Mouse (Mus musculus): ENCODE measurements at regions not wholly inside any gene's neighbourhood (a gene's known extent, or its start where the extent isn't known, plus 50 kb on each side); places are given as distances from the start of the nearest gene placed in this dataset.

GRCm38 (mm10) chr13:82360711-82361110 is 577.8 kb downstream of the Cetn3 start:
- H3K9me3 ChIP-seq (ENCODE audit: low read length), result no peaks in the 10 kb centered on the region
- no peak overlapping the region for H3K4me3 ChIP-seq (ENCODE audit: low read depth, low read length)
- no peak overlapping the region for H3K4me2 ChIP-seq (ENCODE audit: low read depth)
- H3K9ac ChIP-seq, result no peak overlapping the region
- TF ChIP-seq CTCF (IDR thresholded peaks at IDR 0.05; ENCODE audit: low read depth), result no peak
- DNase-seq, result no peak
- H3K27ac ChIP-seq (ENCODE audit: low read depth, low read length), result no peak overlapping the region
- 14% methylated on average over 1 of the region's 1 CpGs for WGBS
- no peaks in the 10 kb centered on the region for H3K36me3 ChIP-seq (ENCODE audit: insufficient read depth)
- H3K4me1 ChIP-seq (ENCODE audit: insufficient read depth), result no peaks in the 10 kb centered on the region
- no peaks in the 10 kb centered on the region for H3K27me3 ChIP-seq (ENCODE audit: insufficient read depth, low read length)
- no peak for ATAC-seq

DNA sequence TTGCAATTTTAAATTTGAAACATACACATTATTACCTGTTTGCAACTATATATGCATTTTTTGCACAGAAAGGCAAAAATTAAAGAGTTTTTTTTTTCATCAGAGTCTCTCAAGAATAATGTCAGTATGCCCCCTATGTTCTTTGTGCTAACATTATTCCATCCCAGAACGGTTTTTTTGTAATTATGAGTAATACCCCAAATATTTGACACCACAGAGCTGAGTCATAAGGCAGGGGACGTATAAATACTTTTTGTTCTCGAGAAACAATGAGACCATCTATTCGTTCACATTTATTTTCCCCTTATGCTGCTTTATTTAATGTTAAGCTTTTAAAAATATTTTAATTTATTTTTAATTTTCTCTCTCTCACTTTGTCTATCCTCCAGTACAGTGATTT is 578.5 kb downstream of the Cetn3 start:
- no peak for TF ChIP-seq CTCF (IDR thresholded peaks at IDR 0.05; ENCODE audit: low read depth)
- H3K4me3 ChIP-seq (ENCODE audit: low read depth, low read length), result no peak overlapping the region
- H3K4me1 ChIP-seq (ENCODE audit: insufficient read depth), result no peaks in the 10 kb centered on the region
- DNase-seq, result no peak
- WGBS, result 64% methylated on average over 4 of the region's 4 CpGs
- ATAC-seq, result no peak
- no peaks in the 10 kb centered on the region for H3K27me3 ChIP-seq (ENCODE audit: insufficient read depth, low read length)
- no peaks in the 10 kb centered on the region for H3K36me3 ChIP-seq (ENCODE audit: insufficient read depth)
- H3K27ac ChIP-seq (ENCODE audit: low read depth, low read length), result no peak overlapping the region
- no peak overlapping the region for H3K9ac ChIP-seq
- no peak overlapping the region for H3K4me2 ChIP-seq (ENCODE audit: low read depth)
- no peaks in the 10 kb centered on the region for H3K9me3 ChIP-seq (ENCODE audit: low read length)

DNA sequence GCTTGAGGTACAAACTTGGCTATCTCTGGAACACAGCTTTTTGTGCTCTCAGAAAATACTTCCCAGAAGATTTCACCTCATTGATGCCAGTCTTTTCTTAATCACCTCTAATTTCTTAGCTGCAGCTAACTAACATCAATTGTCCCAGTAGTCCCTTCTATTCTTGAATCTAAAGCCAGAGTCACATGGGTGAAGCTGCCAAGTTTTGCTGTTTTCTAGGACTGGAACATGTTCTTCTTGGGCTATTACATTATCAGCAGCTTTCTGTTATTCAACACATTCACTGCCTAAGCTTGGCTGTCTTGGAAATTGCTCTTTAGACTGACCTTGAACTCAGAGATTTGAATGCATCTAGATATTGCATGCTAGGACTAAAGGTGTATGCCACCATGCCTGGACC is 583.9 kb downstream of the Cetn3 start:
- H3K9ac ChIP-seq, result no peak overlapping the region
- no peak for ATAC-seq
- no peaks in the 10 kb centered on the region for H3K4me1 ChIP-seq (ENCODE audit: insufficient read depth)
- H3K27ac ChIP-seq (ENCODE audit: low read depth, low read length), result no peak overlapping the region
- no peak overlapping the region for H3K4me2 ChIP-seq (ENCODE audit: low read depth)
- TF ChIP-seq CTCF (IDR thresholded peaks at IDR 0.05; ENCODE audit: low read depth), result no peak
- DNase-seq, result no peak
- no peaks in the 10 kb centered on the region for H3K27me3 ChIP-seq (ENCODE audit: insufficient read depth, low read length)
- H3K36me3 ChIP-seq (ENCODE audit: insufficient read depth), result no peaks in the 10 kb centered on the region
- H3K4me3 ChIP-seq (ENCODE audit: low read depth, low read length), result no peak overlapping the region
- H3K9me3 ChIP-seq (ENCODE audit: low read length), result no peaks in the 10 kb centered on the region

DNA sequence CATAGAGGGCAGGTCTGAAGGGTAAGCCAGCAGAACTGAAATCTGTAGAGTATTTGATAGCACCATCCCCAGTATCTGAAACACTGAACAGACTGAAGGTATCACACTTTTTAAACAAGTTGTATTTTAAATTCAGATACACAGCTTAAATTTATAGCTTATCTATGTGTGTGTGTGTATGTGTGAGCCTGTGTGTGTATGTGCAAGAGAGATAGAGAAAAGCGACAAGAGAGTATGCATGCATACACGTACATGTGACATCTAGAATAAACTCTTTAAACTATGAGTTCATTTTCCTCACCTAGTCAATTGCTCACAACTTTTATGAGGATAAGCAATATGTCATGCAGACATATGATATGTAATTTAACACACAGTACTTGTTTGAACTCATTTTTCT is 588.7 kb downstream of the Cetn3 start:
- DNase-seq (no peak), ATAC-seq (peak; percentile 70)
- H3K4me2 ChIP-seq (ENCODE audit: low read depth), result no peak overlapping the region
- no peaks in the 10 kb centered on the region for H3K9me3 ChIP-seq (ENCODE audit: low read length)
- no peaks in the 10 kb centered on the region for H3K27me3 ChIP-seq (ENCODE audit: insufficient read depth, low read length)
- no peaks in the 10 kb centered on the region for H3K4me1 ChIP-seq (ENCODE audit: insufficient read depth)
- no peak overlapping the region for H3K4me3 ChIP-seq (ENCODE audit: low read depth, low read length)
- no peak for TF ChIP-seq CTCF (IDR thresholded peaks at IDR 0.05; ENCODE audit: low read depth)
- peak overlapping the region; percentile 62; the same call in 1 of the 2 replicates for H3K27ac ChIP-seq (ENCODE audit: low read depth, low read length)
- 71% methylated on average over 2 of the region's 2 CpGs for WGBS
- no peaks in the 10 kb centered on the region for H3K36me3 ChIP-seq (ENCODE audit: insufficient read depth)
- no peak overlapping the region for H3K9ac ChIP-seq

DNA sequence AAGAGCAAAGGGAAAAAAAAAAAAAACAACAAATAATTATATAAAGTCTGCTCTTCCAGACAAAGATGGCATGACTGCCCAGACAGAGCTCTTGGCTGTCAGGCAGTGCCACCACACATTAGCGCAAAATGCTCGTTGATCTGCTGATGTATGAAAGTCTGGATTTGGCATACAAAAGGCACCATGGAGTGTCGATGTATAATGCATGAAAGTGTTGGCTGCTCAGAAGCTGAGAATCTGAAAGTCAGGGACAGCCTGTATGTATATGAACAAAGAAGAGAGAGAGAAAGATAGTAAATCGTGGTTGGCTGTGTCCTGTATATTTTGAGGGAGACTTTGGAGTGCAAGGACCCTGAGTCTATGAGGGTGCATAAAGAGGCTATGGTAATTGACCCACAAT is 589.7 kb downstream of the Cetn3 start:
- TF ChIP-seq CTCF (IDR thresholded peaks at IDR 0.05; ENCODE audit: low read depth), result no peak
- Histone ChIP-seq H3K9me3 (ENCODE audit: low read length) (no peaks in the 10 kb centered on the region), H3K4me3 (ENCODE audit: low read depth, low read length) (no peak overlapping the region), H3K9ac (no peak overlapping the region), H3K4me1 (ENCODE audit: insufficient read depth) (no peaks in the 10 kb centered on the region), H3K4me2 (ENCODE audit: low read depth) (no peak overlapping the region), H3K27me3 (ENCODE audit: insufficient read depth, low read length) (no peaks in the 10 kb centered on the region), H3K27ac (ENCODE audit: low read depth, low read length) (peak overlapping the region; percentile 67), H3K36me3 (ENCODE audit: insufficient read depth) (no peaks in the 10 kb centered on the region)
- peak; percentile 88 for ATAC-seq
- peak; percentile 69 for DNase-seq
- WGBS, result 44% methylated on average over 4 of the region's 4 CpGs

DNA sequence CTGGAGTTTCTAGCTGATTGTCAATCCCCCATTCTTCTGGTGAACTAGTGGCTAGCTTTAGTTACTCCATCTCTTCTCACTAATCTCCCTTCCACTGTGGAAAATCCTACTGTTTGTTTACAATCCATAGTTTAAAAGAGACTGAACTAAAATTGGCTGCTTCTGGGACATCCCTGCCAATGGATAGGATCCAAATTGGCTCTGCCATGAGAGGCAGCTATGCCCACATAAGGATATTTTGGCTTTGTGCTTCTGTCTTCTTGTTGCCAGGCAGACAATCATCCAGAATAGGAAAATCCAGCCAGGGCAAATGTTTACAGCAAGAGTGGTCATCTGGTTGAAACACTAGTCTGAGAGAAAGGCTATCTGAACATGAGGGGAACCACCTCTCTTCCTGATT is 610.0 kb downstream of the Cetn3 start:
- Histone ChIP-seq H3K4me2 (ENCODE audit: low read depth) (no peak overlapping the region), H3K9ac (no peak overlapping the region), H3K36me3 (ENCODE audit: insufficient read depth) (no peaks in the 10 kb centered on the region), H3K9me3 (ENCODE audit: low read length) (no peaks in the 10 kb centered on the region), H3K27me3 (ENCODE audit: insufficient read depth, low read length) (no peaks in the 10 kb centered on the region), H3K4me1 (ENCODE audit: insufficient read depth) (no peaks in the 10 kb centered on the region), H3K27ac (ENCODE audit: low read depth, low read length) (no peak overlapping the region), H3K4me3 (ENCODE audit: low read depth, low read length) (no peak overlapping the region)
- ATAC-seq (peak; percentile 69), DNase-seq (peak; percentile 73)
- TF ChIP-seq CTCF (IDR thresholded peaks at IDR 0.05; ENCODE audit: low read depth), result no peak

GRCm38 (mm10) chr13:82393496-82393895 is 610.6 kb downstream of the Cetn3 start:
- no peaks in the 10 kb centered on the region for H3K27me3 ChIP-seq (ENCODE audit: insufficient read depth, low read length)
- no peak overlapping the region for H3K4me3 ChIP-seq (ENCODE audit: low read depth, low read length)
- DNase-seq (peak; percentile 39), ATAC-seq (peak; percentile 42; the same call in 1 of the 2 replicates)
- WGBS, result 61% methylated on average over 6 of the region's 6 CpGs
- H3K4me2 ChIP-seq (ENCODE audit: low read depth), result no peak overlapping the region
- no peak for TF ChIP-seq CTCF (IDR thresholded peaks at IDR 0.05; ENCODE audit: low read depth)
- H3K9me3 ChIP-seq (ENCODE audit: low read length), result no peaks in the 10 kb centered on the region
- H3K9ac ChIP-seq, result no peak overlapping the region
- 0 out of 2 replicates have a peak overlapping the region, but pooled peaks have one; percentile 45 for H3K27ac ChIP-seq (ENCODE audit: low read depth, low read length)
- H3K4me1 ChIP-seq (ENCODE audit: insufficient read depth), result no peaks in the 10 kb centered on the region
- no peaks in the 10 kb centered on the region for H3K36me3 ChIP-seq (ENCODE audit: insufficient read depth)

GRCm38 (mm10) chr13:82413677-82414076 is 630.8 kb downstream of the Cetn3 start:
- Histone ChIP-seq H3K27ac (ENCODE audit: low read depth, low read length) (no peak overlapping the region), H3K9ac (no peak overlapping the region), H3K9me3 (ENCODE audit: low read length) (no peaks in the 10 kb centered on the region), H3K36me3 (ENCODE audit: insufficient read depth) (no peaks in the 10 kb centered on the region), H3K4me3 (ENCODE audit: low read depth, low read length) (no peak overlapping the region), H3K4me2 (ENCODE audit: low read depth) (no peak overlapping the region), H3K4me1 (ENCODE audit: insufficient read depth) (no peaks in the 10 kb centered on the region), H3K27me3 (ENCODE audit: insufficient read depth, low read length) (no peaks in the 10 kb centered on the region)
- WGBS, result 81% methylated on average over 3 of the region's 3 CpGs
- DNase-seq, result no peak
- ATAC-seq, result no peak
- TF ChIP-seq CTCF (IDR thresholded peaks at IDR 0.05; ENCODE audit: low read depth), result no peak

Measured in forebrain, postnatal 0 days (tissue).